Mouse (Mus musculus): ENCODE results near the gene Krcc1. TPM values are rescaled to one million over a fixed set of nuclear protein-coding genes. Genes with fewer than 3 reads are reported as not detected.
A peak's percentile ranks its signal among the peaks of the same experiment; 100 is the strongest.
"Not testable (repeated sequence)": the region's sequence is repeated elsewhere in the genome, so short reads cannot be mapped to it uniquely, and the experiment has no call there.

The Krcc1 gene
- total RNA-seq, 2 experiments from 2014 or later = 13.6 to 14.9 TPM

GRCm38 (mm10) chr6:71259166-71259565 is 12.3 kb upstream of the Krcc1 start:
- DNase-seq (ENCODE audit: low spot score in 2 of 2) = no peak
- intact Hi-C loops (cut with DNase I) = no loop called here

DNA sequence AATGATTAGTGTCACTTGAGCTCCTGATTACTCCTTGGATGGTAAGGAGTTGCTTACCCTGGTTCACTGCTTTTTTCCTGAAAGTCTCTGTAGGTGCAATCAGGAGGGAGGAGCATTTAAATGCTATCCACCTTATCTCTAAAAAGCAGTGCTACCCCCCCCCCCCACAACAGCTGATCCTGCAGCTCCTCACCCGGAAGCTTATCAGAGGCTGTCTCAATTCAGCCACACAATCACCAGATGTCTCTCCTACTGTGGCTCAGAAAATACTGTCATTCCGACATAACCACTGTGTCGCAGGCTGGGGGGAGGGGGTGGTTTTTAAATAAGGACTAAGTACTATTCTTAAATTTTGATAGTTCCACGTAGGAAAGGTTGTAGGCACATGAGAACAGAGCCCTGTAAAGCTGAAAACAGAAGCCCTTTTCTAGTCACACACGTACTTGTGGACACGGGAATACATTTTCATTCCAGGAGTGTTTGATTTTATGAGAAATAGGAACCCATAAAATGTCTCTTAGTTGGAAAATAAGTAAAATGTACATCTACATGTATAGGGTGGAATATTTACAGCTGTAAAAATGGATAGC is 11.3 kb upstream of the Krcc1 start:
- no peak for DNase-seq (ENCODE audit: low spot score in 2 of 2)
- intact Hi-C loops (cut with DNase I) = loop anchor here (10.0 kb wide), 1 partner anchor 95 kb away; no protein-coding TSS in a partner anchor

GRCm38 (mm10) chr6:71261060-71261459 is 10.4 kb upstream of the Krcc1 start:
- no peak for DNase-seq (ENCODE audit: low spot score in 2 of 2)
- intact Hi-C loops (cut with DNase I) = loop anchor here (10.0 kb wide), 1 partner anchor 96 kb away; no protein-coding TSS in a partner anchor

DNA sequence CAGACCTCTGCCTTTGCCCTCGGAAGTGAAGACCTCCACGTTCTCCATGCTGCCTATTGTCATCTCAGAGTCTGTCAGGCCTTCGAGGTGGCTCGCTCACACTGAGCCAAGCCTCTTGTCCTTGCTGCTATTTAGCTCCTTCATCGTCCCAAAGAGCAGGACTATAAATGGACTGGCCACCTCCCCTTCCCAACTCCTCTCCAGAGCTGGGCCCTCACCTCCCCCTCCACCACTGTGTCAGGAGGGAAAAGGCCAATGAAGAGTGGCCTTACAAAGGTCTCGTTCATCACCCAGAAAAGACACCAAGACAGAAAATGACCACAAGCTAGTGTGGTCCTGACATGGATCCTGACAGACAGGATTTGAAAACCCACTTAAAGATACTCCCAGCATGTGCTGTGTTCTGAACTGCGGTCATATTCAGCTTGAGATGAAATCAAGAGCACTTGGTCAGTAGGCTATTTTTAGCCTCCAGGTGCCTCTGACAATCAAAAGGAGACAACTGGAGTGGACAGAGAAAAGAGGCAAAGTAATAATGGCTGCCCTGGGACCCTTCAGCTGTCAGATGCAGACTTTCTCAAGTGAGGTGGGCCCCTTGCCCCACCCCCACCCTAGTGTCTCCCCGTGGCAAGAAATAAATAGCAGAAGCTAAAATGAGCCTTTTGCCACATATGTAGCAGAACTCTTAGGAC is 9.2 kb upstream of the Krcc1 start:
- intact Hi-C loops (cut with DNase I) = loop anchor here (10.0 kb wide), 1 partner anchor 97 kb away; no protein-coding TSS in a partner anchor
- DNase-seq (ENCODE audit: low spot score in 2 of 2) = no peak

- DNase-seq (ENCODE audit: low spot score in 2 of 2) = not testable (repeated sequence)
- intact Hi-C loops (cut with DNase I) = loop anchor here (10.0 kb wide), 1 partner anchor 103 kb away; no protein-coding TSS in a partner anchor
These were observed 3.9 kb upstream of the Krcc1 start for GRCm38 (mm10) chr6:71267603-71268002.

GRCm38 (mm10) chr6:71268929-71269685 is 2.4 kb upstream of the Krcc1 start:
- DNase-seq (ENCODE audit: low spot score in 2 of 2) = no peak
- intact Hi-C loops (cut with DNase I) = loop anchor here (10.0 kb wide), 1 partner anchor 104 kb away; no protein-coding TSS in a partner anchor

- intact Hi-C loops (cut with DNase I) = loop anchor here (2.0 to 10.0 kb wide), 6 partner anchors 105 to 555 kb away; partner anchors contain the start of genes Kdm3a, Mrpl35 and Rnf103
- DNase-seq (ENCODE audit: low spot score in 2 of 2) = not testable (repeated sequence)
These were observed 1.8 kb upstream of the Krcc1 start for GRCm38 (mm10) chr6:71269686-71270050.

- intact Hi-C loops (cut with DNase I) = loop anchor here (2.0 to 10.0 kb wide), 5 partner anchors 124 to 554 kb away; partner anchors contain the start of genes Kdm3a, Mrpl35 and Rnf103
- peak in 1 of 2 experiments; percentile 20 for DNase-seq (ENCODE audit: low spot score in 2 of 2)
These were observed 998 bp upstream of the Krcc1 start for GRCm38 (mm10) chr6:71270301-71271056.

DNA sequence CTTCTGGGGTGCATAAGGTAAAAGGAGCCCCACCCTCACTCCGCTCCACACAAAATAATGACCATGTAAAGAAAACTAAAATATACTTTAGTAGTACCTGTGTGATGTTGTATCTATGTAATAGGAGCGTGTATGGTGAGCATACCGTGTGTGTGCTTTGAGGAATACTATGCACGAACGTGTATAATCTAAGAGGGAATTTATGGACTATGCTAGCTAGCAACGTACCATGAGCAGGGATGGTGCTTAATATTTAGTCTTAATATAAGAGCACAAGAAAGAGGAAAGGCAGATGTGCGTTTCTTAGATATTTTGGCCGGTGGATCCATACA is 454 bp upstream of the Krcc1 start:
- no peak for DNase-seq (ENCODE audit: low spot score in 2 of 2)
- intact Hi-C loops (cut with DNase I) = loop anchor here (2.0 to 10.0 kb wide), 5 partner anchors 124 to 554 kb away; partner anchors contain the start of genes Kdm3a, Mrpl35 and Rnf103

GRCm38 (mm10) chr6:71272316-71272741 is 852 bp downstream of the Krcc1 start:
- intact Hi-C loops (cut with DNase I) = loop anchor here (5.0 to 10.0 kb wide), 4 partner anchors 122 to 552 kb away; partner anchors contain the start of genes Mrpl35 and Rnf103
- no peak for DNase-seq (ENCODE audit: low spot score in 2 of 2)

- intact Hi-C loops (cut with DNase I) = loop anchor here (5.0 to 10.0 kb wide), 4 partner anchors 121 to 551 kb away; partner anchors contain the start of genes Mrpl35 and Rnf103
- no peak for DNase-seq (ENCODE audit: low spot score in 2 of 2)
These were observed 2.2 kb downstream of the Krcc1 start for GRCm38 (mm10) chr6:71273715-71274114.

DNA sequence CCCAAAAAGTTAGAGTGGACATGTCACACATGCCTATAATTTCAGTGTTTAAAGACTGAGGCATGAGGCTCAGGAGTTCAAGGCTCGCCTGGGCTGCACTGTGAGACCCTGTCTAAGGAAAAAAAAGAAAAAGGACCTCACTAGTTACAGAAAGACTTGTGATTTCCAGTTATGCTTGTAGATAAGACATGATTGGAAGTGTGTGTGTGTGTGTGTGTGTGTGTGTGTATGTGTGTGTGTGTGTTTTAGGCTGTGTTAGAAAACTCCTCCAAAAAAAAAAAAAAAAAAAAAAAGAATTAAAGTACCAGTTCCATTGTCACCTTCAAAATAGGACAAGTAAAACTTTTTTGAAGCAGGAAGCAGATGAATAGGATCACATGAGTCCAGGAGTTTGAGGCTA is 3.1 kb downstream of the Krcc1 start:
- DNase-seq (ENCODE audit: low spot score in 2 of 2) = no peak
- intact Hi-C loops (cut with DNase I) = loop anchor here (5.0 to 10.0 kb wide), 4 partner anchors 120 to 550 kb away; partner anchors contain the start of genes Mrpl35 and Rnf103

- DNase-seq (ENCODE audit: low spot score in 2 of 2) = no peak
- intact Hi-C loops (cut with DNase I) = loop anchor here (10.0 kb wide), 2 partner anchors 115 to 545 kb away; partner anchors contain the start of gene Mrpl35
These were observed 7.9 kb downstream of the Krcc1 start for GRCm38 (mm10) chr6:71279418-71279817.

- no peak for DNase-seq (ENCODE audit: low spot score in 2 of 2)
- intact Hi-C loops (cut with DNase I) = no loop called here
These were observed 22.0 kb downstream of the Krcc1 start for GRCm38 (mm10) chr6:71293509-71293908.

GRCm38 (mm10) chr6:71295303-71295702 is 23.8 kb downstream of the Krcc1 start:
- no peak for DNase-seq (ENCODE audit: low spot score in 2 of 2)
- intact Hi-C loops (cut with DNase I) = no loop called here

GRCm38 (mm10) chr6:71298051-71298450 is 26.6 kb downstream of the Krcc1 start:
- no peak for DNase-seq (ENCODE audit: low spot score in 2 of 2)
- intact Hi-C loops (cut with DNase I) = no loop called here

GRCm38 (mm10) chr6:71298751-71299150 is 27.3 kb downstream of the Krcc1 start:
- intact Hi-C loops (cut with DNase I) = no loop called here
- peak in 1 of 2 experiments; percentile 3 for DNase-seq (ENCODE audit: low spot score in 2 of 2)

GRCm38 (mm10) chr6:71302097-71302731 is 30.7 kb downstream of the Krcc1 start:
- intact Hi-C loops (cut with DNase I) = no loop called here
- DNase-seq (ENCODE audit: low spot score in 2 of 2) = no peak

DNA sequence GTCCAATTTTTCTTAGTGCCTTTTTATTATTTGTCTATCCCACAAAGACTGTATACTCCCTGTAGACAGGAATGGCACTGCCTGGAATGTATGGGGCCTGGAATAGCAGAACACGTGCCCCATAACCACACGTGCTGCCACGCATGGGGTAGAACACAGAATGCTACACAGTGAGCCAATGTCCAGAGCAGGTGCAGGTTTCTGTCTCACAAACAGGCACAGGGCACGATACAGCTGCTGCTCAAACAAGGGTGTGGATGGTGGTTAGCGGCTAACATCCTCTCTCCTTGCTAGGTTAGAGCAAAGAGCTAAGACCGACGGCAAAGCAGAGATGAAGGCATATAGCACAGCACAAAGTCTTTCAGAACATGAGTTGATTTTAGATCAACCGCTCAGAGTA is 36.0 kb downstream of the Krcc1 start:
- intact Hi-C loops (cut with DNase I) = no loop called here
- no peak for DNase-seq (ENCODE audit: low spot score in 2 of 2)

Data from left cerebral cortex, postnatal 25 days (tissue).